Mouse (Mus musculus) intestine, embryonic 15.5 days (tissue): ENCODE measurements at regions not wholly inside any gene's neighbourhood (a gene's known extent, or its start where the extent isn't known, plus 50 kb on each side); places are given as distances from the start of the nearest gene placed in this dataset.

ENCODE experiments used
- ATAC-seq: fragments of 200-750 bp; cut with Nextera tagmentation; 2 replicates; pipeline ENCODE4 v1.8.0; 2017; ENCODE audit warnings: moderate TSS enrichment, moderate library complexity
- H3K27ac ChIP-seq: fragments of 300-500 bp; sonication (generic); 2 replicates; pipeline ENCODE4 v1.5.1; 2015; ENCODE audit warnings: mild to moderate bottlenecking, inconsistent platforms
- H3K27me3 ChIP-seq: fragments of 300-500 bp; sonication (generic); replicated peaks from 2 replicates; pipeline ENCODE4 v1.6.1; 2015; ENCODE audit warnings: inconsistent platforms
- H3K36me3 ChIP-seq: fragments of 300-500 bp; sonication (generic); 2 replicates; pipeline ENCODE4 v1.6.1; 2015; ENCODE audit warnings: inconsistent platforms
- H3K4me1 ChIP-seq: fragments of 300-500 bp; sonication (generic); replicated peaks from 2 replicates; pipeline ENCODE4 v1.6.1; 2015; ENCODE audit warnings: inconsistent platforms
- H3K4me2 ChIP-seq: fragments of 300-500 bp; sonication (generic); replicated peaks from 2 replicates; pipeline ENCODE4 v1.6.1; 2015; ENCODE audit warnings: mild to moderate bottlenecking, inconsistent platforms
- H3K4me3 ChIP-seq: fragments of 300-500 bp; sonication (generic); replicated peaks from 2 replicates; pipeline ENCODE4 v1.5.1; 2015; ENCODE audit warnings: inconsistent platforms
- H3K9ac ChIP-seq: fragments of 300-500 bp; sonication (generic); 2 replicates; pipeline ENCODE4 v1.6.1; 2015; ENCODE audit warnings: inconsistent platforms
- H3K9me3 ChIP-seq: fragments of 300-500 bp; sonication (generic); 2 replicates; pipeline ENCODE4 v1.6.1; 2016; ENCODE audit warnings: inconsistent platforms
- WGBS: fragments of 180-500 bp; shearing (Covaris S2); methylation state at CpG from one replicate; pipeline ENCODE4 v1.1.7; 2015; 5-methylcytosine and 5-hydroxymethylcytosine counted together

GRCm38 (mm10) chr1:69440564-69441334 lies 246.3 kb downstream of the Ikzf2 start:
- Histone ChIP-seq H3K36me3 (no peaks in the 10 kb centered on the region), H3K4me2 (no peak overlapping the region), H3K27ac (no peak overlapping the region), H3K27me3 (no peaks in the 10 kb centered on the region), H3K4me3 (no peak overlapping the region), H3K9ac (no peak overlapping the region), H3K4me1 (no peaks in the 10 kb centered on the region), H3K9me3 (no peaks in the 10 kb centered on the region)
- ATAC-seq: no peak
- 88% methylated on average over 14 of the region's 14 CpGs for WGBS

- Histone ChIP-seq H3K36me3 (no peaks in the 10 kb centered on the region), H3K27ac (no peak overlapping the region), H3K9ac (no peak overlapping the region), H3K4me2 (no peak overlapping the region), H3K4me1 (no peaks in the 10 kb centered on the region), H3K4me3 (no peak overlapping the region), H3K9me3 (no peaks in the 10 kb centered on the region), H3K27me3 (no peaks in the 10 kb centered on the region)
- WGBS: 90% methylated on average over 8 of the region's 8 CpGs
- ATAC-seq: no peak
Observed at GRCm38 (mm10) chr1:69437042-69437441, 250.0 kb downstream of the Ikzf2 start.

- Histone ChIP-seq H3K36me3 (no peaks in the 10 kb centered on the region), H3K4me3 (no peak overlapping the region), H3K4me2 (no peak overlapping the region), H3K9ac (no peak overlapping the region), H3K4me1 (no peaks in the 10 kb centered on the region), H3K9me3 (no peaks in the 10 kb centered on the region), H3K27ac (no peak overlapping the region), H3K27me3 (no peaks in the 10 kb centered on the region)
- 35% methylated on average over 8 of the region's 8 CpGs for WGBS
- peak; percentile 53 for ATAC-seq
Observed at GRCm38 (mm10) chr1:69433655-69434357, 253.2 kb downstream of the Ikzf2 start.

- no peaks in the 10 kb centered on the region for H3K9me3 ChIP-seq
- no peaks in the 10 kb centered on the region for H3K36me3 ChIP-seq
- no peak overlapping the region for H3K4me2 ChIP-seq
- WGBS: 54% methylated on average over 8 of the region's 8 CpGs
- H3K4me1 ChIP-seq: no peaks in the 10 kb centered on the region
- ATAC-seq: peak; percentile 75
- no peak overlapping the region for H3K4me3 ChIP-seq
- H3K27ac ChIP-seq: no peak overlapping the region
- no peak overlapping the region for H3K9ac ChIP-seq
- no peaks in the 10 kb centered on the region for H3K27me3 ChIP-seq
Observed at GRCm38 (mm10) chr1:69430683-69431407, 256.2 kb downstream of the Ikzf2 start.

DNA sequence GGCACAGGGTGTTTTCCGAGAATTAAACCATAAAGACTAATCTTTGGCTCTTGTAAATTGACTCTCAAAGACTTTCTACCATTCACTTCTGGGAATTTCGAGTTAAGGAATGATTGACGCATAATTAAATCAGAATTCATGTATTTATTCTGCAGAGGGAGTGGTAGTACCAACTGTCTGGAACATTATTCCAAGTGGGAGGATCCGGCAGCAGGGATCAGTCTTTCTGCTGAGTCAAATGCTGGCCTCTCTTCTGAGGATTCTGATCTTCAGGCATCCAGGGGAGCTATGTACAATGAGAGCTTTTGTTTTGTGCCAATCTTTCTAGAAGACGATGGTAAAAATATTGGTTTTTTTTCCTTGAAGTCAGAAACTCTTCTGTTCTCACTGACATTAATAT lies 257.4 kb downstream of the Ikzf2 start:
- H3K36me3 ChIP-seq: no peaks in the 10 kb centered on the region
- no peak overlapping the region for H3K9ac ChIP-seq
- H3K4me3 ChIP-seq: no peak overlapping the region
- no peak for ATAC-seq
- H3K4me2 ChIP-seq: no peak overlapping the region
- WGBS: 73% methylated on average over 5 of the region's 5 CpGs
- no peak overlapping the region for H3K27ac ChIP-seq
- H3K9me3 ChIP-seq: no peaks in the 10 kb centered on the region
- no peaks in the 10 kb centered on the region for H3K4me1 ChIP-seq
- H3K27me3 ChIP-seq: no peaks in the 10 kb centered on the region

- no peak for ATAC-seq
- H3K36me3 ChIP-seq: no peaks in the 10 kb centered on the region
- WGBS: 86% methylated on average over 2 of the region's 2 CpGs
Observed at GRCm38 (mm10) chr1:69397676-69398075, 289.4 kb downstream of the Ikzf2 start.

DNA sequence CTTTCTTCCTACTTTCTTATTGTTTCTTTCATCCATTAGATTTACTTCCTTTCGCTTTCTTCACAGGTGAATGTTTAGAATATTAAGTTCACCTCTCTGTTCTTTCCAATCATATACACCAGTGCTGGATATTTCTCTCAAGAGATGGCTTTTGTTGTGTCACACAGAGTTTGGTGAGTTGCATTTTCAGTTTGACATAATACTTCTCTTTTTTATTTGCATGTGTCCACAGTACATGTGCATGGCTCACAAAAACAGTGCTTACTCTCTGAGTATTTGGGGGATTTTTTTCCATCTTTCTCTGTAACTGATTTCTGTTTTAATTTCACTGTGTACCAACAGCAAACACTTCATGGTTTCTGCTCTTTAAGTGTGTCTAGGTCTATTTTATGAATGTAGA lies 274.5 kb upstream of the Erbb4 start:
- H3K9me3 ChIP-seq: 0 out of 2 replicates have a peak, but pooled peaks cover 4% of the 10 kb centered on the region
- ATAC-seq: no peak
- no peaks in the 10 kb centered on the region for H3K27me3 ChIP-seq
- no peak overlapping the region for H3K27ac ChIP-seq
- H3K4me3 ChIP-seq: no peak overlapping the region
- no peak overlapping the region for H3K4me2 ChIP-seq
- no peak overlapping the region for H3K9ac ChIP-seq
- H3K4me1 ChIP-seq: no peaks in the 10 kb centered on the region
- no peaks in the 10 kb centered on the region for H3K36me3 ChIP-seq
- 89% methylated on average over 1 of the region's 1 CpGs for WGBS

More at GRCm38 (mm10) chr1:69397676-69398075, 289.4 kb downstream of the Ikzf2 start:
- Histone ChIP-seq H3K27me3 (no peaks in the 10 kb centered on the region), H3K9ac (no peak overlapping the region), H3K4me3 (no peak overlapping the region), H3K27ac (no peak overlapping the region), H3K9me3 (no peaks in the 10 kb centered on the region), H3K4me2 (no peak overlapping the region), H3K4me1 (no peaks in the 10 kb centered on the region)

DNA sequence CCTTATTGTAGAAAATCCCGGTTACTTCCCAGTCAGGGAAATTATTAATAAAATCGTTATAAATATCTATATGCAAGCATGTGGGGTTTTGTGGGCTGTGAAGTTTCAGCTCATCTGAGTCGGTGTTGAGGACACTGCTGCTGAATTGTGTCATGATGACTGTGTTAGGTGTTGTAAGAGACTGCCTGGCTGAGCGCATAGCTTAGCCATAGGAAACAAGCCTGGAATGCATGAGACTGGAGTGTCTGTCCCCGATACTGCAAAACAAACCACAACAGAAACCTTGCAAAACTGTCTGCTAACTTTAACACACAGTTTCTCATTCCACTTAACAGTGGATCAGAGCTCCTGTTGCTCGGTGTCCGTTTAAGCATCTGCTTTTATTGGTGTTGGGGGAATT lies 271.9 kb upstream of the Erbb4 start:
- Histone ChIP-seq H3K27ac (no peak overlapping the region), H3K4me3 (no peak overlapping the region), H3K4me1 (no peaks in the 10 kb centered on the region), H3K9ac (no peak overlapping the region), H3K36me3 (no peaks in the 10 kb centered on the region), H3K27me3 (no peaks in the 10 kb centered on the region), H3K4me2 (no peak overlapping the region), H3K9me3 (0 out of 2 replicates have a peak, but pooled peaks cover 5% of the 10 kb centered on the region)
- 84% methylated on average over 7 of the region's 7 CpGs for WGBS
- ATAC-seq: no peak

- Histone ChIP-seq H3K4me3 (no peak overlapping the region), H3K36me3 (no peaks in the 10 kb centered on the region), H3K4me1 (no peaks in the 10 kb centered on the region), H3K27me3 (no peaks in the 10 kb centered on the region), H3K4me2 (no peak overlapping the region), H3K9me3 (0 out of 2 replicates have a peak, but pooled peaks cover 5% of the 10 kb centered on the region), H3K9ac (no peak overlapping the region), H3K27ac (no peak overlapping the region)
- no peak for ATAC-seq
- 97% methylated on average over 46 of the region's 46 CpGs for WGBS
Observed at GRCm38 (mm10) chr1:69376923-69377706, 269.3 kb upstream of the Erbb4 start.

DNA sequence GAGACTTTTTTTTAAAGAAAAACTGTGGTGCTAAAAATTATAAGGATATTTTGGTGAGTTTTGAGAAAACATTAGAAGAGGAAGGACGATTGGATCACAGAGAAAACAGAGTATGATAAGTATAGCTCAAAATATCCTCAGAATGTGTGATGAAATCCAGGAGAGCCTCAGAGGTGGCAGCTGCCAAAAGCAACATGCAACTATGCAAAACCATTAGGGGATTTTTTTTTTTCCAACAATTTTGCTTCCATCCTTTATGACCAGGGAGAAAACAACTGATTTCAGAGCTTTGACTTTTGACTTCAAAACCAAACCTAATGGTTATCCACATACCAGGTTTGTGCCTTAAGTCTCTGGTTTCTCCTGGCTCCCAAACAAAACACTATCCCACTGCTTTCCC lies 267.4 kb upstream of the Erbb4 start:
- H3K4me3 ChIP-seq: no peak overlapping the region
- no peaks in the 10 kb centered on the region for H3K27me3 ChIP-seq
- no peak overlapping the region for H3K9ac ChIP-seq
- H3K27ac ChIP-seq: no peak overlapping the region
- H3K4me1 ChIP-seq: no peaks in the 10 kb centered on the region
- H3K36me3 ChIP-seq: no peaks in the 10 kb centered on the region
- WGBS: 37% methylated on average over 1 of the region's 1 CpGs
- H3K9me3 ChIP-seq: 0 out of 2 replicates have a peak, but pooled peaks cover 5% of the 10 kb centered on the region
- no peak for ATAC-seq
- H3K4me2 ChIP-seq: no peak overlapping the region

DNA sequence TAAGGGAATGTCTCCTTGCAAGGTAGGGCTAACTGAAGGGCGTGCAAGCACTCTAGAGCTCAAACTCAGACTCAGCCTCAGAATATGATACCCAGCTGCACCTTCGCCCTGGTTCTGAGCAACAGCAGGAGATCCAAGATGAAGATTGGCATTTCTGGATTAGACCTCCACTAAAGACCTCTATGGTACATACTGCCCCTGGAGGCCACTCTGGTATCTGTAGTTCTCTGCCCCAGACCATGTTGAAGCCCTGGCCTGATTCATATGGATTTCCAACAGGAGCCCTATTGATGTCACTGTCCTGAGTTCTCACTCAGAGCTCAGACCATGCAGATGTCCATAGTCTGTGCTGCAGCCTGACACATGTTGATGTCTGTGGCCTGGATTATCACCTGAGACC lies 262.2 kb upstream of the Erbb4 start:
- no peak overlapping the region for H3K9ac ChIP-seq
- no peaks in the 10 kb centered on the region for H3K4me1 ChIP-seq
- 94% methylated on average over 2 of the region's 2 CpGs for WGBS
- no peaks in the 10 kb centered on the region for H3K27me3 ChIP-seq
- H3K9me3 ChIP-seq: no peaks in the 10 kb centered on the region
- H3K4me2 ChIP-seq: no peak overlapping the region
- H3K27ac ChIP-seq: no peak overlapping the region
- no peak overlapping the region for H3K4me3 ChIP-seq
- no peak for ATAC-seq
- H3K36me3 ChIP-seq: no peaks in the 10 kb centered on the region

DNA sequence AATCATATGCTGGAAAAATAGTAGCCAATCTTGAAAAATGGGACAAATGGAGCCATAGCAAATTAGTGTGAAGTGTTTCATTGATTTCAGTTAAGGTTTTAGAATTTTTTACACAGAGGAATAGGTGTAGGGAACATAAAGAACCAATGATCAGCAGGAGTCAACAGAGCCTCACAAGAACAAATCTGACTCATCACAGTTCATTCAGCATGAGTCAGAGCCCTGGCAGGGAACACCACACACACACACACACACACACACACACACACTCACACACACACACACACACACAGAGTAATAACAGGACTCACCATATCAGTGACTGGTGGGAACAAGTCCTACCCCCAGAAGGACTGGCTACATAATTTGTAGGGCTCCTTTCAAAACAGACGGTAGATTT lies 259.7 kb upstream of the Erbb4 start:
- no peak for ATAC-seq
- H3K27me3 ChIP-seq: no peaks in the 10 kb centered on the region

More for the DNA sequence above, 259.7 kb upstream of the Erbb4 start:
- Histone ChIP-seq H3K9me3 (no peaks in the 10 kb centered on the region), H3K36me3 (no peaks in the 10 kb centered on the region), H3K4me1 (no peaks in the 10 kb centered on the region), H3K27ac (no peak overlapping the region), H3K9ac (no peak overlapping the region), H3K4me2 (no peak overlapping the region), H3K4me3 (no peak overlapping the region)
- 45% methylated on average over 1 of the region's 1 CpGs for WGBS
